Mouse (Mus musculus) spleen, adult 2 months (tissue): Measurements from ENCODE around the gene Bok.

Experiments used
- CTCF ChIP-seq: fragments of 200-500 bp; IDR thresholded peaks from 2 replicates; pipeline ENCODE4 v1.5.1; 2011; ENCODE audit warnings: mild to moderate bottlenecking, inconsistent platforms; ENCODE audit not compliant: insufficient read depth, insufficient read length, insufficient replicate concordance; ENCODE audit errors: extremely low read depth
- POLR2A ChIP-seq: fragments of 200-500 bp; IDR thresholded peaks from 2 replicates; pipeline ENCODE4 v1.6.1; 2011; ENCODE audit warnings: low read depth, low read length, inconsistent platforms

DNA sequence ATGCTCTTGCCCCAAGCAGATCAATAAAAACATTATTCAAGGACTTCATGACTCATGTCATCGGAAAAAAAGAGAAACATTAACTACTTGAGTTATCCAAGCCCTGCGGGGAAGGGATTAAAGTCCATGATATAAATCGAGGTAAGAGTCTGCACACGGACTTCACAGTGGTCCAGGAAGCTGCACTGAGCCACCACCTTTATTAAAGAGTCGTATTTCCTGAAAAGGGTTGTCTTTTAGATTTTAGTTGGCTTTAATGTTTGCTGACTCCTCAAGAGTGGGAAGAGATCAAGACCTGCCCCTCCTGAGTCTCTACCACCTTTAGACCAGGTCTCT is 28.5 kb upstream of the Bok start:
- no peak for TF ChIP-seq POLR2A
- no peak for TF ChIP-seq CTCF
